Mouse (Mus musculus): ENCODE results near the gene Slc30a9.

GRCm38 (mm10) chr5:67362316-67362715 is 55.6 kb downstream of the Slc30a9 start:
- TF ChIP-seq EP300 (IDR thresholded peaks at IDR 0.05; ENCODE audit: low read depth) (no peak), CTCF (IDR thresholded peaks at IDR 0.05; ENCODE audit: low read depth) (no peak)

Data from liver, postnatal 0 days (tissue).